Mouse (Mus musculus) adrenal gland, postnatal 36 days (tissue): Measurements from ENCODE around the gene Atf7ip. TPM values are rescaled to one million over a fixed set of nuclear protein-coding genes. Genes with fewer than 3 reads are reported as not detected.
"Not testable (repeated sequence)": the region's sequence is repeated elsewhere in the genome, so short reads cannot be mapped to it uniquely, and the experiment has no call there.

Source experiments
- DNase-seq, 2 experiments: peaks; one replicate each; pipeline ENCODE4 v3.0.0; 2021; ENCODE audit warnings: mixed read lengths in 1 of 2
- long read RNA-seq, 2 experiments: library from polyadenylated mRNA; stranded (forward); transcript quantifications; one replicate each; pipeline ENCODE4 v2.0.0; 2021; ENCODE audit warnings: borderline sequencing depth in 2 of 2
- total RNA-seq, 2 experiments: library from RNA; stranded (reverse); gene quantifications; 2 replicates each; pipeline ENCODE4 v1.2.3; 2021

The Atf7ip gene
- total RNA-seq: 10 to 100 TPM; 54.0 to 74.3 TPM
- long read RNA-seq, experiment 1, full-length matches to known transcripts: 1 of 5 reads
- long read RNA-seq, experiment 1, partial matches to known transcripts: 1 of 5 reads
- long read RNA-seq, experiment 1, other reads (novel, unspliced or antisense): 3 of 5 reads
- long read RNA-seq, experiment 2: 0 reads

DNA sequence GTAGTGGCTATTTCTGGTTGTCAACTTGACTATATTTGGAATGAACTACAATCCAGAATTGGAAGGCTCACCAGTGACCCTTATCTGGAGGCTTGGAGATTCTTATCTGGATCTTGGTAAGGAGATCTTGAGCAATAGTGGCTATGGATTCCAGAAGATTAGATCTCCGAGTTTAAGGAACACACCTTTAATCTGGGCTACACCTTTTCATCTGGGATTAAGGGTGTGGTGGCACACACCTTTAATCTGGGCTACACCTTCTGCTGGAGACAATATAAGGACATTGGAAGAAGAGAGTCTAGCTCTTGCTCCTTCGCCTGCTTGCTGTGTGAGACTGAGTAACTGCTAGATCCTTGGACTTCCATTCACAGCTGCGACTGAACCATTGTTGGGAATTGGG lies at the start of gene Atf7ip:
TSS of gene Atf7ip (plus strand) at position 301 of the 400 bp plus-strand sequence.
- DNase-seq: not testable (repeated sequence)

DNA sequence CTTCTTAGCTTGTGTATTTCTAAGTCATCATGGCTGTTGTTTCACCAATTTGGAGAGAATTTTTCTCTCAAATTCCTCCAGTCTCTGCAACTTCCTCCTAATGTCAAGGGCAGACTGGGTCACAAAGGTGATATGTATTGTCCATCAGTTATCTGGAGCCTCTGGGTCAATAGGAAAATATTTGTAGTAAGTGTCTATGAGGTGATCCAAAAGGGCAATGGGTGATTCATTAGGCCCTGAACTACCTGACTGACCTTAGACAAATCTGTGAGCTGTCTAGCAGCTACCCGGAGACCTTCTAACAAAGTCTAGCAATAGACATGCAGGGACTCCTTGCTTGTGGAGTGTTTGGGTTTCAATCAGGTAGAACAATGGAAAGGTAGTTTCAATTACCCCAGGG lies 49.7 kb upstream of the Atf7ip start:
- no peak for DNase-seq

DNA sequence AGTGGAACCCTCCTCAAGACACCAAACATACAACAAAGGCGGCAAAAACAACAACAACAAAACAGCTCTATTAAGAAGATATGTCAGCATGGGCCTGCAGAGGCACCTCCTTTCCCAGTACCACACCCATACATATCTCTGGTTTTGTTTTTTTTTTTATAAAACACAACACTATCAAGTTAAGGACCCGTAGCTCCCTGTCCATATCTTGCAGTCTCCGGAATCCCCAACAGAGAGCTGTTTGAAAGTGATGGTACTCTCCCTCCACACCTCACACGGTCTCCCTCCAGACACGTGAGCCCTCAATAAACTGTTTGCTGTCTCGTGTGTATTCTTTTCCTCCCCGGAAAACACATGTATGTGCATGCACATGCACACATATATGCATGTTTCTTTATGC lies 46.8 kb upstream of the Atf7ip start:
- no peak for DNase-seq

DNA sequence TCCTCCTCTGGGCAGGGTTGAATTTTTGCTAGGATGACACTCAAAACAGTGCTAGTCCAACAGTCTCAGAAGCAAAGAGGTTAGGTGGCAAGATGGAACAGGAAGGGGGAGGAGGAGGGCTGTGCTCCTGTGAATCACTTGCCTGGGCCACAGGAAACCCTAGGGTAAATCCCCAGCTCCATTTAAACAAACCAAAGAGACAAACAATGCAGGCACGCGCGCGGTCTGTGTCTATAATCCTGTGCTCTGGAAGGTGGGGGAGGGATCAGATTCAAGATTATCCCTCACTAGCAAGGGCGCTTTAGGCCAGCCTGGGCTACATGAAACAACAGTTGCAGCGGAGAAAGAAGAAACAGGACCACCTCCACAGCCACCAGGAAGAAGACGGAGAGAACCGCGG lies 42.5 kb upstream of the Atf7ip start:
- no peak for DNase-seq

DNA sequence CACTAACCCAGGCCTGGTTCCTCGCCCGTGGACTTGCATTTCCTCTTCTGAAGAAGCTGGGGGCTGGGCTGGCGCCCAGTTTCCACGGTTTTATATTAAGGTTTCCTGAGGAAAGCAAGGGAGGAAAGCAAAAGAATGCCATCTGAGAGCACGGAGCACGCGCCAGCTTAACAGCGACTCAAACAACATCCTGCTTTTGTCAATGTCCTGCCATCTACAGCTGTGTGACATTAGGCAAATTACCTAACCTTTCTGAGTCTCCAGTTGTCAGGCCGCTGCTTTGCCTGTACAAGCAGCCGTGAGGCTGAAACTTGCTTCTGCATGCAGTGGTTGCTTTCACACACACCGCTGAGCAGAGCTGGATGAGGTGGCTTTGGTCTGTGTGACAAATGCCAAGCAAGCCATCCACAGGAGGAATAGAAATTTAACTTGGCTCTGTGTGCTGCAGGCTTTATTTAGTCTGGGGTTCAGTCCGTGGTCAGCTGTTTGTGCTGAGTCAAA lies 41.8 kb upstream of the Atf7ip start:
- no peak for DNase-seq

DNA sequence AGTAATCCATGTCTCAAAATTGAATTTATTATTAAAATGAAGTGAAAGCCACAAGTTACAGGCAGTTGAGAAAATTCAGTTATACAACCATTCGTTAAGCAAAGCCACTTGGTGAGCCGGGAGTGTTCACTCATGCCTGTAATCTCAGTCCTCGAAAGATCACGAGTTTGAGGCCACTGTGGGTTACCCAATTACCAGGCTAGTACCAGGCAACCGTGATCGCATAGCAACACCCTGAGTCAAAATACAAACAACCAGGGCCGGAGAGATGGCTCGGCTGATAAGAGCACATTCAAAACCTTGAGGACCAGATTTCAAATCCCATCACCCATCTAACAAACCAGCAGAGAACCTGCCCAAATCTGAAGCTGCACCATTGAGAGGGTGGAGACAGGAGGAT lies 40.9 kb upstream of the Atf7ip start:
- DNase-seq: peak in 1 of 2 experiments; percentile 33

DNA sequence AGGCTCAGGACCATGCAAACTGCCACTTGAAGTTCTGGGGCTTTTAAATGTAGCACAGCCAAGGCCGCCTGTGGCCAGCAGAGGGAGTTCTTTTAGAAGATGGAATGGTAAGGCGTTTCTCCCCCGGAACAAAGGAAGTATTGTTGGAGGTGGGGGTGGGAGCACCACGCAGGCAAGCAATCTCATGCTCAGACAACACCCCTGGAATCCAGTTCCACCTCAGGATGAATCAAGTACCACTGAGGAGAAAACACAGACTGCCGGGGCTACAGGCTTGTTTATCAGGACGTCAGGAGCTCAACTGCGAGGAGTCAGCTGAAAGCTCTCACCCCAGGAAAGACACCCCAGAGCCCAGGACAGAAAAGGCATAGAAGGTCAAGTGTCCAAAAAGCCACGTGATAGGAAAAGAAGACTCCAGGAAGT lies 40.0 kb upstream of the Atf7ip start:
- DNase-seq: peak; percentile 72 to 79

DNA sequence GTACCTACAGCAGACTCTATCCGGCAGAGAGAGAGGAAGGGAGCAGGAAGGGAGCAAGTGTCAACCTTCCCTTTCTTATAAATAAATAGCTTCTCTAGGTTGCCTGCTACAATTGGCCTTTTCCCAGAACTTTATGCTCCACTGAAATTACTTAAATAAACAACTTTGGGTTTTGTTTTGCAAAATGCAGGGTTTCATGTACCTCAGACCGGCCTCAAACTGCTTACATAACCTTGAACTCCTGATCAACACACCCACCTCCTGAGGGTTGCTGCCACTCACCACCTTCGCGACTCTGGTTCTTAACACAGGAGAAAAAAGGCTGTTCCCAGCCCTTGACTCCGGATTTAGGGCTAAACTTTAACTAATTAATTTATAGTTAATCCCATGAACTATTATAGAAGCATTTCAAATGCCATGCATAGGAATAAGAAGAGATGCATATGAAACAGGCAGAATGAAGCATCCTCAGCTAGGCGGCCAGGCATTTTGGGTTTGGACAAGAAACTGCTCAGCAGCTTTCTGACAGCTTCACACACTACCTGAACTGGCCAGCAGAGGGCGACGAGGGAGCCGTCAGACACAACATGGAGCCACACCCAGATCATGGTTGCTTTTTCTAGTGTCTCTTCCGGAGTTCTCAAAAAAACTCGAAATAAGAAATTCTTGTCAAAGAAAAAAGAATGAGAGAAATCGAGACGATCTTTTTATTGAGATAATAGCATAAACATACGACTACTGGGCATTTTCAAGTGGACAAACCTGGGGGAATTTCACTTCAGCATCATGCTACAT lies 38.8 kb upstream of the Atf7ip start:
- DNase-seq: peak; percentile 90 to 93

DNA sequence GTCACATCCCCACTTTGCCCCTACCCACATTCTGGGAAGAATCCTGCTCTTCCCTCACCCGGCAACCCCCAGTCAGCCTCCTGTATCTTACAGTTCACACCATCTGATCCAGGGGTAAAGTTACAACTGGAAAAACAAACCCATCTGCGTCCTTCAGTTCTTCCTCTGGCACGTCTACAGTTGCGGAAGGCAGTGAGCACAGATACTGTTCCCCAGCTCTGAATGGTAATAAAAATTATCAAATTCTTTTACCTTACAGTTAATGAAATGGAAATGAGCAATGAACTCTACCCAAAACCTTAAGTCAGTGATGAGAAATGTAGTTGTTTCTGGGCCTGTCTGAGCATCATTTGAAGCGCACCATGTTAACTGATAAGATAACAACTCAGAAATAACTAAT lies 38.1 kb upstream of the Atf7ip start:
- no peak for DNase-seq

DNA sequence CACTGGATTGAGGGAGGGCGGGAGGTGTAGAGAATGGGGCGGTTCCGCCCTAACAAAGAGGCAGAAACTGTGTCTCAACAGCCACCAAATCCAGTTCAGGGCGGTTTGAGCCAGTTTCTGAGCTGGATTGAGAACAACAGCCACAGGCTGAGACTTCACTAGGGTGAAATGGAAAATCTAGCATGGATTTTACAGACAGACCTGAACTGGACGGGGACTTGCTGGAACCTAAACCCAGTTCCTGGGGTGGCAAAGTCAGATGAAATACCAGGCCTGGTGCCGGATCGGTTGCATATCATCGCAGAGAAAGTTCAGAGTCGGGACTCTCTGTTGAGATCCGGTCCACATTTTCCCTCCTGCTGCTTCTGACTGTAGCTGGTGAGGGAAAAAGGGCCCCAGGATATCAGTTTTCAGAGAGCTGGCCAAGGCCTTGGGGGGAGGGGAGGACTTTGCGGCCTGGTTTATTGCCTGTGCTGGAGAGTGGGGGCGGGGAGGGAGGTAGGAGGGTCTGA lies 37.5 kb upstream of the Atf7ip start:
- DNase-seq: peak; percentile 94 to 97

DNA sequence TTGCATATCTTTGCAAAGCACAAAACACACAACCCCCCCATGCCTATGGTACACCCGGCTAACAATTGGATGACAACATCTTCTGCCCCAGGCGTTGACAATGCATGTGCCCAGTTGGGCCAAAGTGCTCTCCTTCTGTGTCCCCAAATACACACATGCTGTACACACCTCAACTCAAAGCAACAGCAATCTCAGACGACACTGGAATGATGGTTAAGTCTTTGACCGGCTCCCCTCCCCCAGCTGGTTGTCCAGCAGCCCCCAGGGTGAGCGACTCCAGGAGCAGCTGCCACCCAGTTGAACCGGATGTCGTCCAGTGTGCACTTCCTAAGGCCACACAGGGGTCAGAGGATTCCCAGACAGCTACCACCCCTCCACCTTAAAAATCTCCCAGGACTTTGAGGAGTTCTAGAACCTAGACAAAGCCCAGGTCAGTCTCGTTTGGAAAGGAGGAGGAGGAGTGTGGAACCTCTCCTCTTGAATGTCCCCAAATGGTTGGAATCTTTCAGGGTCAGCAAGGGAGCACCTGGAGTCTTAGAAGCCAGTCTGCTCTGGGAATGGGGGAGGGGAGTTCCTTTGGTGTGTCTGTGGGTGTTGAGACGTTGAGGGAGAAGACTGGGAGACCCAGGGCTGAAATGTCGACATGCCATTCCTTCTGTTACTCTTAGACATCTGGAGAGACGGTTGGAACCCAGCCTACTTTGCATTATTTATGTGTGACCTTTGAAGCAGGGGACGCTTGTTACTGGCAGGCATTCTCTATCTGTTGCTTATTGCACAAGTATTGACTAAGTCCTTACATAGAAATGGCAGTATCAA lies 36.8 kb upstream of the Atf7ip start:
- peak; percentile 26 to 58 for DNase-seq

DNA sequence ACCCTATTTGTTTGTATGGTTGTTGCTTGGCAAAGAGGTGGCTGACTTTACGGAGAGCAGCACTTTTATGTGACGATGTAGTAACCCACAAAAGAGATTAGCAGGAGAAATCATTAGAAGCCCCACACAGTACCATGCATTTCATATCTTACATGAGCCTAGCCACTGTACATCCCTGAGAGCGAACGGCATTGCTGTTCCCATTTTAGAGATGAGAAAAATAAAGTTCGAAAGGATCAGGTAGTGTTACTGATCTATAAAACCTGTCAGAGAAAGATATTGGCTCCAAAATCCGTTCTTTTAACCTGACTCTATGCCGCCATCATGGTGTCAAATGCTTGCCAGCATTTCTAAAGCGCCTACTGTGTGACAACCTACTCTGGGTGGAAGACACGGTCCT lies 36.2 kb upstream of the Atf7ip start:
- no peak for DNase-seq

DNA sequence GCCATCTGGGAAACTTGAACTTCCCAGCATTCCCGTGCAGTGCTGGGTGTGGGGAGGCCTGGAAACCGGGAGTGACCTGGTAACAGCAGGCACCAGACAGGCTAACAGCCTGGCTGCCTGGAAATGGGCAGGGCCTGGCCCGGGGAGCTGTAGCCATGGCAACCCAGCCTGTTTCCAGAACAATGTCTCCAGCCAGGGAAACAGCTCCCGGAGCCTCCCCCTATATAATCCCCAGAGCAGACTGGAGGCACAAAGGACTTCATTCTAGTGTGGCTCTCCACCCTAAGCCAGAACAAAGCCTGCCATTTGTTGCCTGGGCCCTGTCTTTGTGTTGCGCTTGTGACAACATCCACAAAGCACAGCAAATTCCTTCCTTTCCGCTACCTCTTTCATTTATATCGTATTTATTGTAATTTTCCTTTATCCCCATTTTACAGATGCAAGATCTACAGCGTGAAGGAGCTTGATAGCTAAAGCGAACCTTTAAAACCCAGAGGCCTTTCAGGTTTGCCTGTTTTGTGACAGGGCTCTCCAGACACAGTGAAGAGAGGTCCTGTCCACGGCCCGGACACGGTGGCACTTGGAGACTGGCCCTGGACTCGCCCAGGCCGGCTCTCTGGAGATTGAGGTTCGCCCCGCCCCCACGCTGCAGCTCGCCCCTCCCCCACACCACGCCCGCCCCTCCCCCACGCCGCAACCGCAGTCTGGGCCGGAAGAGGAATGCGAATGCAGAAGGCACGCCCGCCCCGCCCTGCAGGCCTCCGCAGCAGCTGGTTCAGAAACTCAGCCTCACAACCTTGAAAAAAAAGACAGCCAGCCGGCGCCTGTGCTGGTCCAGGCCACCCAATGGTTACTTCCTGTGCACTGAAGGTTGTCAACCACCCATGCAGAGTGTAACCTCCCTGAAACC lies 35.4 kb upstream of the Atf7ip start:
- DNase-seq: peak; percentile 85 to 87

DNA sequence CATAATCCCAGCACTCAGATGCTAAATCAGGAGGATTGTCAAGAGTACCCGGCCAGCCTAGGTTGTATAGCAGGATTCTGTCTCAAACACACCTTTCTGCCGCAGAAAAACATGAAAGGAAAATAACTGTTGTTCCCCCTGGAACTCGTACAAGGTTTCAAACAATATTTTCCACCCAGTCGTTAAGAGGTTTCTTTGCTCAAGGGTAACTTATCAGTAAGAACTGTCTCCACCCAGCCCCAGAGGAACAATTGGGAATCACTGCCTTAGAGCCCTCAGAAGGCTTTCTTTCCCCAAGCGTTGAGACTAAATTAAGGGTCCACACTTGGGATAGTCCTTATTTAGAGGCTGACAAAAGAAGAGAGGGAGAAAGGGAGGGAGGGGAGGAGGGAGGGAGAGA lies 34.4 kb upstream of the Atf7ip start:
- DNase-seq: no peak

DNA sequence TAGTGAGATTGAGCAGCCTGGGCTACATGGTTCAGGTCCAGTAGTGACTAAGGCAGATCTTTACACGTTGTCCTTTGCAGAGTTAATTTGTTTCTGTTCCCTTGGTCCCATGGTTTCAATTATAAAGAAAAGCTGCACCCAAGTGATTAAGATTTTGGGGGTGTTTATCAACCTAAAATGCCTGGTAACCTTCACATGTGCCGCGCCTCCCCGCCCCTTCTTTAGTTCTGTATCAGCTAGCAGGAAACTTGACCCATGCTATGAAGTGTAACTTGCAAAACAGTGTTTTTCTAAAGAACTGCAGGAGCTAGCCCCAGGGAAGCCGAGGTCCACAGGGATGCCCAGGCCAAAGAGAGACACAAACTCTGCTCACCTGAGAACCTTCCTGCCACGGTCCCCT lies 33.2 kb upstream of the Atf7ip start:
- no peak for DNase-seq

DNA sequence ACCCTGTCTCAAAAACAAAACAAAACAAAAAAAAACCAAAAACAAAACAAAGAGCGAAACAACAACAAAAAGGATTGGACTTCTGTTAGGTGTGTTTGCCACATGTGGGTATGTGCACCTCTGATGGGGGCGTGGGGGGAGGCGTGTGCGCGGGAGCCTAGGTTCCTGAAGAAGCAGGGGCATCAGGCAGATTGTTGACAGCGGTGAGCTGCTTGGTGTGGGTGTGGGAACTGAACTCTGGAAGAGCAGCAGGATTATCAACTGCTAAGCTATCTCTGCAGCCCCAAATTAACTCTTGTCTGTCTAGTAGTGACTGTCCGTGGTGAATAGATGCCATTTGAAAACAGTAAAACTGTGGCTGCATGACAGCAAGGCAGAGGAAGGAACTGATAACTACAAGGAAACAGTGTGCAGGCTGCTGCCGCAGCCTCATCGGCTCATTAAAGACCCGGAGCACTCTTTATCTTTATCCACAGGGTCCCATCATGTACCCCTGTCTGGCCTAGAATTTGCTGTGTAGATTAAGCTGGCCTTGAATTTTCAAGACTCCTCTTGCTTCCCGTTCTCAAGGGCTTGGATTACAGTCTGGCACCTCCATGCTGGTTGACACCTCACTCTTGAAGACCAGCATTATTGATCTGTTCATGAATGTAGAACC lies 32.4 kb upstream of the Atf7ip start:
- no peak for DNase-seq

DNA sequence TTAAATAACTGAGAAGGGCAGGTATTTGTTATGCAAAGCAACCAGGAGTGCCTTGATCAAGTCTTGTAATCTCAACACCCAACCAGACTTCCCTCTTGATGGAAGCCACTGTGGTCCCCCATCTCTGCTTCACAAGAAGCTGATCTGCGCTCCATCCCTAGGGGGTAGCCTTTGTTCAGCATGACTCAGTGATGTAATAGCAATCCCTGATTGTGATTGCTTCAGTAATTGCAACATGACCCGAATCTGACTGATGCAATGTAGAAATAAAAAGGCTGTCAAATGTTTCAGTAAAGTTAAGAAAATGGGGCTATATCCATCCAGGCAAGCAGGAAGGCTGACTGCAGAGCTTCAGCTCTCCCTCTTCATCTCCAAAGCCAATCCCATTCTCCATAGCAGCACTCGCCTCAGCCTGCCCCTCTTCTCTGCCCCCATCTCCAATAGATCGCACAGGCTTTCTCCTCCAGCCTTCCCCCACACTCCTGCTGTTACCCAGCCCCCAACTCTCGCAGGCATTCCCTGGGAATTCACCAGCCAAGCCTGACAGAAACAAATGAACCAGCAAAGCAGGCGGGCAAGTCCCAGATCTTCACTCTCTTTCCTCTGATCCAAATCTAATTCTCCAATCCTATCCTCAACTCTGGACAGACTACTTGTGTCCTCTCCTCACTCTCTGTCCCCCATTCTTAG lies 30.7 kb upstream of the Atf7ip start:
- no peak for DNase-seq

DNA sequence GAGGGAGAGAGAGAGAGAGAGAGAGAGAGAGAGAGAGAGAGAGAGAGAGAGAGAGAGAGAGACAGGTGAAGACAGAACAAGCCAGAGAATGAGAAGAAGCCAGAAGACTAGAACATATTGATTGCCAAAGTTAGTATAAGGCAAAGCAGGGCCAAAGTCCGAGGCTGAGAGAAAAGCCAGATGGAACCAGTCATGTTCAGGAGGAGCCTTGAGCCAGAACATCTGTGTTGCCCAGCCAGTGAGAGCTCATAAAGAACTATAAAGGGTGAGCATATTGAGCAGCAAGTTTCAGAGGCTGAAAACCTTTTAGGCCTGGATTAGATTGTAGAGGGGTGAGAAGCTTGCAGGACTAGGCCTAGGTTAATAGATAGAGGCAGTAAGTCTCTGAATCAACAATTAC lies 28.1 kb upstream of the Atf7ip start:
- DNase-seq: no peak

DNA sequence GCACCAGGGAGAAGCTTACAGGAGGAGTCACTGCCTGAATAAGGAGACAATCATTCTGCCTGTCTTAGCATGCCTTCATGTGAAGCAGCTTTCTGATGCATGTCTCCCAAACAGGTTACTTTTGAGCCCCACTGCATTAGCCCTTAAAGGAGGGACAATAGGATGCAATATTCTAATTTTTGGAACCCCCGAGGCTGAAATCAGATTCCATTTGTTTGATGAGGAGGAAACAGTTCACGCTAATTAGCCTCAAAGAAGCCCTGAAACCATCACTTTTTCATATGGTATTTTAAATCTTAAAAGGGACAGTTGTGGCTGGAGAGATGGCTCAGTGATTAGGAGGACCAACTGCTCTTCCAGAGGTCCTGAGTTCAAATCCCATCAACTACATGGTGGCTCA lies 22.4 kb upstream of the Atf7ip start:
- no peak for DNase-seq

DNA sequence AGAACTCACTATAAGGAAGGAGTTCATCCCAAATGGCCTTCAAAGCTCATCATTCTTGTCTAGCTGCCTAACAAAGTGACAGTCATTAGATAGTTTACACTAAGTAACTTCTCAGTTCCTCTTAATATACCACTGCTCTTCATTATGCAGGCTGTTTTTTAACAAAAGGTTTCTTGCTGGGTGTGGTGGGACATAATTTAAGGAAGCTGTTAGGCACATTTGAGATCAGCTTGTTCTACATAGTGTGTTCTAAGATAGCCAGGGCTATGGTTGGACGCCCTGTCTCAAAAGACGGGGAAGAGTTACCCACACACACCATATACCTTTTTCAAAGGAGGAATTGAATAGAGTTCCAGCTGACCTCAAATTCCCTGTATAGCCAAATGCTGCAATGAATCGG lies 21.9 kb upstream of the Atf7ip start:
- no peak for DNase-seq
